Mouse (Mus musculus) CH12.LX (cell line): Measurements from ENCODE around the gene Igfbp1. TPM values are rescaled to one million over a fixed set of nuclear protein-coding genes. Genes with fewer than 3 reads are reported as not detected.

Source experiments
- DNase-seq: peaks from one replicate; pipeline ENCODE4 v3.0.0-alpha.2; 2013; ENCODE audit errors: extremely low read depth
- H3K27ac ChIP-seq: 2 replicates; pipeline ENCODE4 v1.5.1; 2012; ENCODE audit warnings: low read depth, mild to moderate bottlenecking, control low read depth, moderate library complexity; ENCODE audit not compliant: insufficient read depth
- H3K27me3 ChIP-seq: replicated peaks from 2 replicates; pipeline ENCODE3; 2012; ENCODE audit warnings: inconsistent platforms
- H3K36me3 ChIP-seq, 2 experiments: replicated peaks in 1 of 2; 2 replicates each; pipeline versions ENCODE3 to v1.6.1; 2012; ENCODE audit warnings: inconsistent platforms in 1 of 2, low read length in 1 of 2, mild to moderate bottlenecking in 1 of 2, mixed read lengths in 1 of 2, moderate library complexity in 1 of 2; ENCODE audit not compliant: control insufficient read depth in 1 of 2, insufficient read depth in 1 of 2
- H3K4me1 ChIP-seq, 2 experiments: 2 replicates each; pipeline ENCODE4 v1.6.1; 2012; ENCODE audit warnings: inconsistent platforms in 1 of 2, moderate library complexity in 1 of 2; ENCODE audit not compliant: insufficient read depth in 2 of 2, control insufficient read depth in 1 of 2
- H3K4me2 ChIP-seq: 2 replicates; pipeline ENCODE4 v1.6.1; 2012; ENCODE audit warnings: low read depth, mild to moderate bottlenecking, control low read depth; ENCODE audit not compliant: poor library complexity, insufficient read depth, severe bottlenecking
- H3K4me3 ChIP-seq, 3 experiments: fragments of 150-350 bp in 1 of 3; sonication (generic) in 1 of 3; replicated peaks in 1 of 3; 2 replicates each; pipeline versions ENCODE3 to v1.5.1; 2011 to 2012; ENCODE audit warnings: low read depth in 2 of 3, low read length in 2 of 3, mild to moderate bottlenecking in 2 of 3, moderate library complexity in 2 of 3, control low read depth in 1 of 3, improper control_type of control experiment in 1 of 3, inconsistent platforms in 1 of 3, mixed read lengths in 1 of 3; ENCODE audit not compliant: poor library complexity in 1 of 3
- H3K79me2 ChIP-seq: replicated peaks from 2 replicates; pipeline ENCODE4 v1.6.1; 2012; ENCODE audit warnings: mild to moderate bottlenecking, moderate library complexity; ENCODE audit not compliant: control insufficient read depth, poor library complexity, insufficient read depth, severe bottlenecking; ENCODE audit errors: extremely low read depth
- H3K9ac ChIP-seq: 2 replicates; pipeline ENCODE4 v1.6.1; 2012; ENCODE audit warnings: low read depth, mild to moderate bottlenecking, control low read depth, moderate library complexity; ENCODE audit not compliant: insufficient read depth
- H3K9me3 ChIP-seq: replicated peaks from 2 replicates; pipeline ENCODE3; 2012; ENCODE audit warnings: low read length, inconsistent platforms, mixed read lengths
- BHLHE40 ChIP-seq: IDR thresholded peaks from 2 replicates; pipeline ENCODE4 v1.6.1; 2011; ENCODE audit warnings: mild to moderate bottlenecking, low read depth, low read length, improper control_type of control experiment
- CHD2 ChIP-seq: IDR thresholded peaks from 2 replicates; pipeline ENCODE4 v1.6.1; 2011; ENCODE audit warnings: low read length, improper control_type of control experiment
- CTCF ChIP-seq, 2 experiments: IDR thresholded peaks in 1 of 2; conservative IDR thresholded peaks in 1 of 2; 2 replicates each; pipeline ENCODE4 v1.5.1; 2011 to 2012; ENCODE audit warnings: low read depth in 2 of 2, low read length in 2 of 2, improper control_type of control experiment in 1 of 2, inconsistent platforms in 1 of 2, mild to moderate bottlenecking in 1 of 2, moderate library complexity in 1 of 2
- ELF1 ChIP-seq: IDR thresholded peaks from 2 replicates; pipeline ENCODE4 v1.6.1; 2014; ENCODE audit warnings: low read depth, mild to moderate bottlenecking, inconsistent platforms, low read length, improper control_type of control experiment
- ETS1 ChIP-seq: conservative IDR thresholded peaks from 2 replicates; pipeline ENCODE4 v1.6.1; 2012; ENCODE audit warnings: low read depth, mild to moderate bottlenecking, inconsistent platforms, low read length, improper control_type of control experiment, moderate library complexity
- GABPA ChIP-seq: IDR thresholded peaks from 2 replicates; pipeline ENCODE4 v1.6.1; 2012; ENCODE audit warnings: low read depth, low read length, improper control_type of control experiment, inconsistent platforms; ENCODE audit not compliant: insufficient replicate concordance
- HCFC1 ChIP-seq: IDR thresholded peaks from 2 replicates; pipeline ENCODE4 v1.6.1; 2012; ENCODE audit warnings: low read depth, mild to moderate bottlenecking, inconsistent platforms, low read length, improper control_type of control experiment
- IRF4 ChIP-seq: IDR thresholded peaks from 2 replicates; pipeline ENCODE4 v1.6.1; 2014; ENCODE audit warnings: low read depth, mild to moderate bottlenecking, inconsistent platforms, low read length, improper control_type of control experiment
- JUND ChIP-seq: conservative IDR thresholded peaks from 2 replicates; pipeline ENCODE4 v1.6.1; 2011; ENCODE audit warnings: low read depth, low read length, improper control_type of control experiment
- KAT2A ChIP-seq: IDR thresholded peaks from 2 replicates; pipeline ENCODE4 v1.6.1; 2012; ENCODE audit warnings: low read length, improper control_type of control experiment, inconsistent platforms; ENCODE audit not compliant: insufficient replicate concordance
- MAX ChIP-seq: IDR thresholded peaks from 2 replicates; pipeline ENCODE4 v1.6.1; 2011; ENCODE audit warnings: low read length, improper control_type of control experiment
- MAZ ChIP-seq: IDR thresholded peaks from 2 replicates; pipeline ENCODE4 v1.6.1; 2012; ENCODE audit warnings: low read depth, mild to moderate bottlenecking, inconsistent platforms, low read length, improper control_type of control experiment, moderate library complexity
- MEF2A ChIP-seq: IDR thresholded peaks from 2 replicates; pipeline ENCODE4 v1.6.1; 2014; ENCODE audit warnings: low read depth, mild to moderate bottlenecking, inconsistent platforms, low read length, improper control_type of control experiment, borderline replicate concordance
- MXI1 ChIP-seq: IDR thresholded peaks from 2 replicates; pipeline ENCODE4 v1.6.1; 2011; ENCODE audit warnings: mild to moderate bottlenecking, low read depth, low read length, improper control_type of control experiment
- MYC ChIP-seq: IDR thresholded peaks from 2 replicates; pipeline ENCODE4 v1.6.1; 2011; ENCODE audit warnings: low read depth, mild to moderate bottlenecking, improper control_type of control experiment, low read length
- NELFE ChIP-seq: IDR thresholded peaks from 2 replicates; pipeline ENCODE4 v1.6.1; 2011; ENCODE audit warnings: low read depth, low read length, improper control_type of control experiment
- RAD21 ChIP-seq: IDR thresholded peaks from 2 replicates; pipeline ENCODE4 v1.6.1; 2011; ENCODE audit warnings: low read depth, mild to moderate bottlenecking, low read length, improper control_type of control experiment, moderate library complexity
- RCOR1 ChIP-seq: conservative IDR thresholded peaks from 2 replicates; pipeline ENCODE4 v1.6.1; 2012; ENCODE audit warnings: low read depth, mild to moderate bottlenecking, inconsistent platforms, low read length, improper control_type of control experiment
- SMC3 ChIP-seq: IDR thresholded peaks from 2 replicates; pipeline ENCODE4 v1.6.1; 2011; ENCODE audit warnings: low read depth, low read length, improper control_type of control experiment
- TBP ChIP-seq: conservative IDR thresholded peaks from 2 replicates; pipeline ENCODE4 v1.6.1; 2011; ENCODE audit warnings: low read depth, low read length, improper control_type of control experiment
- TCF12 ChIP-seq: IDR thresholded peaks from 2 replicates; pipeline ENCODE4 v1.6.1; 2014; ENCODE audit warnings: low read depth, mild to moderate bottlenecking, inconsistent platforms, low read length, improper control_type of control experiment
- USF2 ChIP-seq: conservative IDR thresholded peaks from 2 replicates; pipeline ENCODE4 v1.6.1; 2011; ENCODE audit warnings: low read depth, low read length, improper control_type of control experiment
- dilution Hi-C: fragments of 300-500 bp; cut with MboI; formaldehyde crosslinking; loops from 2 replicates; pipeline ENCODE4 v1.14.3; 2020; ENCODE audit warnings: low sequenced_read_pairs; ENCODE audit not compliant: extremely low pct_unique_long_range_greater_than_20kb, extremely low pct_ligation_motif_present
- in situ Hi-C: fragments of 300-500 bp; cut with MboI; formaldehyde crosslinking; loops from 3 replicates; pipeline ENCODE4 v1.14.3; 2019; ENCODE audit warnings: low sequenced_read_pairs, low pct_ligation_motif_present, low pct_unique_long_range_greater_than_20kb, mixed read lengths
- polyA plus RNA-seq: library from polyadenylated mRNA; unstranded; fragments of >175 nt; gene quantifications from 2 replicates; pipeline ENCODE4 v1.2.1, GENCODE M21; 2012; ENCODE audit warnings: low read depth; ENCODE audit not compliant: insufficient read length
- total RNA-seq, 2 experiments: library from RNA; depleted of rRNA; stranded (reverse); fragments of 300-350 nt in 1 of 2; fragments of >200 nt in 1 of 2; gene quantifications; 2 replicates each; pipeline ENCODE4 v1.2.3; 2012 to 2014

The Igfbp1 gene
- total and polyA plus RNA-seq, 3 experiments: not detected

- Histone ChIP-seq H3K27me3 (no peaks in the 10 kb centered on the region), H3K79me2 (no peaks in the 10 kb centered on the region), H3K27ac (no peak overlapping the region), H3K36me3 (no peaks in the 10 kb centered on the region)
- DNase-seq: no peak
- dilution Hi-C loops: no loop called here
- TF ChIP-seq IRF4 (no peak), MAX (no peak), ETS1 (no peak), CTCF (conservative IDR thresholded peaks at IDR 0.05 in 1 of 2, IDR thresholded peaks at IDR 0.05 in 1 of 2; ENCODE audit: low read depth in 2 of 2, low read length in 2 of 2) (no peak), MYC (no peak), MXI1 (no peak), SMC3 (no peak), GABPA (no peak), CHD2 (no peak), NELFE (no peak), RCOR1 (no peak), MAZ (no peak), KAT2A (no peak), USF2 (no peak), ELF1 (no peak)
- TF ChIP-seq, all 38 proteins: peak for 0
- in situ Hi-C loops: no loop called here
- Histone ChIP-seq H3K4me2 (no peak overlapping the region), H3K9ac (no peak overlapping the region), H3K9me3 (peaks cover 53% of the 10 kb centered on the region), H3K4me3 (no peak overlapping the region), H3K4me1 (no peaks in the 10 kb centered on the region)
Measured at GRCm38 (mm10) chr11:7233333-7233732, 35.8 kb downstream of the Igfbp1 start.

DNA sequence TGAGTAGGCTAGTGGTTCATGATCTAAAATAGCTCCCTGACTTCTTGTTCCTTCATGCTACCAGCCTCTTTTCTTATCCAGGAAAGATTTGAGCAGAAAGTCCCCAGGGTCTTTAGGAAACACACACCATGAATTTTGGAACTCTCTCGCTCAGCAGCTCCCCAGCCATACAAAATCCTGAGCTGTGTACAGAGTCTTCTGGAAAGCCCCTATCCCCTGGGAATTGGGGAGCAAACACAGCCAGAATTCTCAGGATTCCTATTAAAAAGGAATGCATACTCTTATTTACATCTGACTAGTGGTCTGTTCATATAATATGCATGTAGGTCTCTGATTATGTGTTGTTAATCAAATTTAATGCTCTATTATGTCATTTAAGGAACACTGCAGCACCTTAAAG is 36.9 kb downstream of the Igfbp1 start:
- peaks cover 63% of the 10 kb centered on the region for H3K9me3 ChIP-seq
- H3K27me3 ChIP-seq: no peaks in the 10 kb centered on the region
- no peak overlapping the region for H3K9ac ChIP-seq
- H3K4me1 ChIP-seq: no peaks in the 10 kb centered on the region
- H3K27ac ChIP-seq: no peak overlapping the region
- no peak overlapping the region for H3K4me2 ChIP-seq
- no peaks in the 10 kb centered on the region for H3K79me2 ChIP-seq
- TF ChIP-seq JUND (no peak), MEF2A (no peak), BHLHE40 (no peak), MYC (no peak), NELFE (no peak), CTCF (conservative IDR thresholded peaks at IDR 0.05 in 1 of 2, IDR thresholded peaks at IDR 0.05 in 1 of 2; ENCODE audit: low read depth in 2 of 2, low read length in 2 of 2) (no peak), IRF4 (no peak), RAD21 (no peak), TCF12 (no peak), TBP (no peak), HCFC1 (no peak)
- H3K4me3 ChIP-seq: no peak overlapping the region
- in situ Hi-C loops: no loop called here
- dilution Hi-C loops: no loop called here
- DNase-seq: no peak
- no peaks in the 10 kb centered on the region for H3K36me3 ChIP-seq
